Mouse (Mus musculus): ENCODE results near the gene Gys2. TPM values are rescaled to one million over a fixed set of nuclear protein-coding genes. Genes with fewer than 3 reads are reported as not detected.
A peak's percentile ranks its signal among the peaks of the same experiment; 100 is the strongest.
"Not testable (repeated sequence)": the region's sequence is repeated elsewhere in the genome, so short reads cannot be mapped to it uniquely, and the experiment has no call there.

The Gys2 gene
- polyA plus RNA-seq (2016; fragmentation: Nextera tagmentation; extraction: Ambion mirVana): 0.08 TPM in 1 of 2 replicates, not detected in the other

- no peaks in the 10 kb centered on the region for H3K36me3 ChIP-seq
- no peaks in the 10 kb centered on the region for H3K27me3 ChIP-seq (ENCODE audit: insufficient read depth, poor library complexity, severe bottlenecking)
- H3K9me3 ChIP-seq: no peaks in the 10 kb centered on the region
- DNase-seq (ENCODE audit: low spot score): no peak
- H3K27ac ChIP-seq: no peak within 1 kb of the TSS
- WGBS: 56% methylated on average over 4 of the region's 4 CpGs
- H3K4me1 ChIP-seq (replicated peaks): no peaks in the 10 kb centered on the region
- no peak within 1 kb of the TSS for H3K4me3 ChIP-seq
These were observed at the start of gene Gys2 for GRCm38 (mm10) chr6:142472801-142473203. Gys2 (minus strand) TSS chr6:142473109.

- Histone ChIP-seq H3K36me3 (no peaks in the 10 kb centered on the region), H3K9me3 (no peaks in the 10 kb centered on the region), H3K27ac (no peak overlapping the region), H3K27me3 (ENCODE audit: insufficient read depth, poor library complexity, severe bottlenecking) (no peaks in the 10 kb centered on the region), H3K4me1 (replicated peaks) (no peaks in the 10 kb centered on the region), H3K4me3 (no peak overlapping the region)
- WGBS: 85% methylated on average over 12 of the region's 12 CpGs
- no peak for DNase-seq (ENCODE audit: low spot score)
These were observed 48.7 kb upstream of the Gys2 start for GRCm38 (mm10) chr6:142521591-142522110.

- H3K4me1 ChIP-seq (replicated peaks): no peaks in the 10 kb centered on the region
- no peaks in the 10 kb centered on the region for H3K9me3 ChIP-seq
- WGBS: 13% methylated on average over 6 of the region's 6 CpGs
- H3K4me3 ChIP-seq: no peak overlapping the region
- H3K36me3 ChIP-seq: no peaks in the 10 kb centered on the region
- H3K27me3 ChIP-seq (ENCODE audit: insufficient read depth, poor library complexity, severe bottlenecking): no peaks in the 10 kb centered on the region
- peak; percentile 20 for DNase-seq (ENCODE audit: low spot score)
- no peak overlapping the region for H3K27ac ChIP-seq
These were observed 46.2 kb upstream of the Gys2 start for GRCm38 (mm10) chr6:142519110-142519509.

- H3K27ac ChIP-seq; H3K9me3 ChIP-seq; H3K36me3 ChIP-seq; H3K4me3 ChIP-seq; DNase-seq (ENCODE audit: low spot score): not testable (repeated sequence)
- Histone ChIP-seq H3K4me1 (replicated peaks) (peaks cover 16% of the 10 kb centered on the region), H3K27me3 (ENCODE audit: insufficient read depth, poor library complexity, severe bottlenecking) (peaks cover 22% of the 10 kb centered on the region)
- 72% methylated on average over 9 of the region's 9 CpGs for WGBS
These were observed 42.5 kb upstream of the Gys2 start for GRCm38 (mm10) chr6:142515379-142515778.

- 4% methylated on average over 10 of the region's 10 CpGs for WGBS
- peaks cover 26% of the 10 kb centered on the region for H3K27me3 ChIP-seq (ENCODE audit: insufficient read depth, poor library complexity, severe bottlenecking)
- peak; percentile 48 for DNase-seq (ENCODE audit: low spot score)
- peaks cover 21% of the 10 kb centered on the region for H3K4me1 ChIP-seq (replicated peaks)
- H3K36me3 ChIP-seq: no peaks in the 10 kb centered on the region
- no peaks in the 10 kb centered on the region for H3K9me3 ChIP-seq
- H3K4me3 ChIP-seq: no peak overlapping the region
- H3K27ac ChIP-seq: no peak overlapping the region
These were observed 42.0 kb upstream of the Gys2 start for GRCm38 (mm10) chr6:142514912-142515311.

- no peaks in the 10 kb centered on the region for H3K9me3 ChIP-seq
- no peak overlapping the region for H3K4me3 ChIP-seq
- peaks cover 38% of the 10 kb centered on the region for H3K4me1 ChIP-seq (replicated peaks)
- H3K36me3 ChIP-seq: no peaks in the 10 kb centered on the region
- DNase-seq (ENCODE audit: low spot score): no peak
- H3K27ac ChIP-seq: no peak overlapping the region
- WGBS: 37% methylated on average over 3 of the region's 3 CpGs
- peaks cover 40% of the 10 kb centered on the region for H3K27me3 ChIP-seq (ENCODE audit: insufficient read depth, poor library complexity, severe bottlenecking)
These were observed 40.0 kb upstream of the Gys2 start for GRCm38 (mm10) chr6:142512902-142513301.

- H3K27me3 ChIP-seq (ENCODE audit: insufficient read depth, poor library complexity, severe bottlenecking): peaks cover 47% of the 10 kb centered on the region
- peak; percentile 28 for DNase-seq (ENCODE audit: low spot score)
- no peaks in the 10 kb centered on the region for H3K36me3 ChIP-seq
- H3K4me3 ChIP-seq: no peak overlapping the region
- WGBS: 20% methylated on average over 12 of the region's 12 CpGs
- peaks cover 49% of the 10 kb centered on the region for H3K4me1 ChIP-seq (replicated peaks)
- no peaks in the 10 kb centered on the region for H3K9me3 ChIP-seq
- H3K27ac ChIP-seq: no peak overlapping the region
These were observed 38.7 kb upstream of the Gys2 start for GRCm38 (mm10) chr6:142511516-142512135.

- peaks cover 16% of the 10 kb centered on the region for H3K36me3 ChIP-seq
- peaks cover 58% of the 10 kb centered on the region for H3K27me3 ChIP-seq (ENCODE audit: insufficient read depth, poor library complexity, severe bottlenecking)
- no peak overlapping the region for H3K4me3 ChIP-seq
- DNase-seq (ENCODE audit: low spot score): no peak
- H3K27ac ChIP-seq: peak overlapping the region; percentile 90
- peaks cover 67% of the 10 kb centered on the region for H3K4me1 ChIP-seq (replicated peaks)
- WGBS: 11% methylated on average over 4 of the region's 4 CpGs
- no peaks in the 10 kb centered on the region for H3K9me3 ChIP-seq
These were observed 35.8 kb upstream of the Gys2 start for GRCm38 (mm10) chr6:142508663-142509062.

- Histone ChIP-seq H3K9me3 (no peaks in the 10 kb centered on the region), H3K4me3 (peak within 1 kb of the TSS; percentile 73), H3K27ac (peak within 1 kb of the TSS; percentile 90), H3K4me1 (replicated peaks) (peaks cover 69% of the 10 kb centered on the region), H3K27me3 (ENCODE audit: insufficient read depth, poor library complexity, severe bottlenecking) (peaks cover 55% of the 10 kb centered on the region), H3K36me3 (peaks cover 22% of the 10 kb centered on the region)
- DNase-seq (ENCODE audit: low spot score): peak; percentile 94
- WGBS: under 1% methylated on average over 19 of the region's 19 CpGs
These were observed 34.9 kb upstream of the Gys2 start, which contains the start of gene Ldhb for GRCm38 (mm10) chr6:142507785-142508162. Ldhb (minus strand) TSS chr6:142507957.

- peaks cover 52% of the 10 kb centered on the region for H3K27me3 ChIP-seq (ENCODE audit: insufficient read depth, poor library complexity, severe bottlenecking)
- peaks cover 26% of the 10 kb centered on the region for H3K36me3 ChIP-seq
- H3K9me3 ChIP-seq: no peaks in the 10 kb centered on the region
- H3K27ac ChIP-seq: peak overlapping the region; percentile 90
- WGBS: under 1% methylated on average over 30 of the region's 30 CpGs
- peaks cover 69% of the 10 kb centered on the region for H3K4me1 ChIP-seq (replicated peaks)
- DNase-seq (ENCODE audit: low spot score): no peak
- peak overlapping the region; percentile 73 for H3K4me3 ChIP-seq
These were observed 34.3 kb upstream of the Gys2 start for GRCm38 (mm10) chr6:142507033-142507784.

- Histone ChIP-seq H3K36me3 (peaks cover 34% of the 10 kb centered on the region), H3K4me3 (peak overlapping the region; percentile 73), H3K27ac (peak overlapping the region; percentile 90), H3K9me3 (no peaks in the 10 kb centered on the region), H3K27me3 (ENCODE audit: insufficient read depth, poor library complexity, severe bottlenecking) (peaks cover 46% of the 10 kb centered on the region), H3K4me1 (replicated peaks) (peaks cover 63% of the 10 kb centered on the region)
- DNase-seq (ENCODE audit: low spot score): no peak
- 8% methylated on average over 10 of the region's 10 CpGs for WGBS
These were observed 33.6 kb upstream of the Gys2 start for GRCm38 (mm10) chr6:142506338-142507032.

GRCm38 (mm10) chr6:142503601-142504000 lies 30.7 kb upstream of the Gys2 start:
- peak overlapping the region; percentile 9; the same call in 1 of the 2 replicates for H3K4me3 ChIP-seq
- WGBS: 75% methylated on average over 8 of the region's 8 CpGs
- H3K4me1 ChIP-seq (replicated peaks): peaks cover 37% of the 10 kb centered on the region
- no peak for DNase-seq (ENCODE audit: low spot score)
- peak overlapping the region; percentile 71; the same call in 1 of the 2 replicates for H3K27ac ChIP-seq
- no peaks in the 10 kb centered on the region for H3K9me3 ChIP-seq
- peaks cover 18% of the 10 kb centered on the region for H3K27me3 ChIP-seq (ENCODE audit: insufficient read depth, poor library complexity, severe bottlenecking)
- peaks cover 59% of the 10 kb centered on the region for H3K36me3 ChIP-seq

Measured in hindbrain, embryonic 10.5 days (tissue).